Mouse (Mus musculus) c-Kit-positive CD71-positive TER-119-positive erythroid progenitor cells, embryonic 14.5 days (primary cell): Measurements from ENCODE around the gene Aplp2.

Experiments used
- DNase-seq: peaks from one replicate; pipeline ENCODE4 v3.0.0-alpha.2; 2013; ENCODE audit warnings: low spot score

Gene Aplp2

DNA sequence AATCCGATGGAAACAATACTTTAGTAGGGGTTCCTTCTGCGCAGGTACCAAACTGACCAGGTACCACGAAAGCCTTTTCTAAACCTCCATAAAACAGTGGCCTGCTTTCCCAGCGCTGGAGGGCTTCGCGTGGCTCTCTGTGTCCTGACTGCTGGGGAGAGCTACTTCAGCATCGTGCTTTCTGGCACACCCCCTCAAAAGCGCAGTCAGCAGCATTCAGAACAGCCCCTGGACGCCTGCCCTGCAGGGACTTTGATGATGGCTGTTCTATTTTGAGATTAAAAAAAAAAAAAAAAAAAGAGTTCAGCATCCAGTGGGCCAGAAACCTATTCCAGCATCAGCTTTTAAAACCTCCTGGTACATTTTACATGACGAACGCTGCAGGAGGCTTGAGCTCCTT is 14.2 kb upstream of the Aplp2 start:
- DNase-seq, result no peak

DNA sequence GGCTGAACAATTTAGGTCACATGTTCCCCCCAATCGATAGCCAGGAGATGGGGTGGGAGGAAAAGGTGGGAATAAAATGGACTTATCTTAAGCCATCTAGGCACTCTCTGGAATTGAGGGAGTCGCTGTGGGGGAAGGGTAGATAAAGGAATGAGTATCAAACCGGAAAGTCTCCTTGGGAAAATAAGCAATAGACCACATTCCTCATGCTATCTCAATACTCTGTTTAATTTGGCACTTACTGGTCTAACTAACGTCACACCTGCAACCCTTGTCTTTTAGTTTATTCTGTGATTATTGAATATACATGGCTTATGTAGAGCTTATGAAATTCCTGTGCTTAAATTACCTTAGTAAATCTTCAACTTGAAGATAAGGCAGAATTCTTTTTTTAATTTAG is 11.9 kb upstream of the Aplp2 start:
- no peak for DNase-seq

DNA sequence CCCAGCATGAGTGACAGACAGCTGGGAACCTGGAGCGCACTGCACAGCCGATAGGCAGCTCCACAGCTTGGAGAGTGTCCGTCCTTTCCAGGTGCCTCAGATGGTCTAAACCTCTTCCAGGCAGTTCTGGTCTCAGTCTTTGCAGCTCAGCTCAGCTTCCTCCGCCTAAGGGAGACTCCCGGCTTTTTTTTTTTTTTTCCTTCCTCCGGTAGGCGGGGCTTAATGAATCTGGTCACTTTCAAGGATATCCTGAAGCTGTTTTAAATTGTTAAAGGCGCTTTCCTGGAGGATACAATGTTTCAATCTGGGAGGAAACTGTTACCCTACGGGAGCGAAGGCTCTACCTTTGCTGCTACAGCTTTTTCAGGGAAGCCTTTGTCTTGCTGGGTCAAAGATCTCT is 9.6 kb upstream of the Aplp2 start:
- DNase-seq, result no peak

DNA sequence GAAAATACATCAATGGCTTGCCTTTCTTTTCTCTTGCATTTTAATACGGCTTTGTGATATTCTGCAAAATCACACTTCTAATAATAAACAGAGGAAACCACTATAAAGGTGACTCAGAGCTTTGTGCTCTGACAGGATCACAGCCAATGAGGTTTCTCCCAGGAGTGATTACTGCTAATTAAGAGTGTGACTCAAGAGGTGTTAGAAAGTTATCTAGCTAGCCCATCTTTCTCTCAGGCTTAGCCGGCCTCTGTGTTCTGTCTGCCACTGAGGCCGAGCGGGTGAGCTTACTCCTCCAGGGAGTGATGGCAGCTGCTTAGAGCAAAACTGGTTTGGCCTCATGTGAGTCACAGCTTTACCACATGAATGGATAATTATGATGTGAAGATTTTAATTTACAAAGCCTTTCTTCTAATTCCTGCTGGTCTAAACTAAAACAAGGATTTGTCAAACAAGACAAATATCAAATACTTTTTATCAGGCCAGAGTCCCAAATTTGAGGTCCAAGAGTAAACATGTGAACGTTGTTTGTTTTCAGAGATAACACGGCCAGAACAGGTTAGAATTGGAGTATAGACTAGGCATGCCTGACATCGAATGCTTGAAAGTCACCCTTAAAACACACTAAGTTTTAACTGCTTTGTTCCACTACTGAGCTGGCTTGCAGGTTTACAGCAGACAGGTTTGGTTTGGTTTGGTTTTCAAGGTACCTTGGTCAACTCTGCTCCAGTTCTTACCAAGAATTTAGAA is 6.2 kb upstream of the Aplp2 start:
- DNase-seq, result no peak

DNA sequence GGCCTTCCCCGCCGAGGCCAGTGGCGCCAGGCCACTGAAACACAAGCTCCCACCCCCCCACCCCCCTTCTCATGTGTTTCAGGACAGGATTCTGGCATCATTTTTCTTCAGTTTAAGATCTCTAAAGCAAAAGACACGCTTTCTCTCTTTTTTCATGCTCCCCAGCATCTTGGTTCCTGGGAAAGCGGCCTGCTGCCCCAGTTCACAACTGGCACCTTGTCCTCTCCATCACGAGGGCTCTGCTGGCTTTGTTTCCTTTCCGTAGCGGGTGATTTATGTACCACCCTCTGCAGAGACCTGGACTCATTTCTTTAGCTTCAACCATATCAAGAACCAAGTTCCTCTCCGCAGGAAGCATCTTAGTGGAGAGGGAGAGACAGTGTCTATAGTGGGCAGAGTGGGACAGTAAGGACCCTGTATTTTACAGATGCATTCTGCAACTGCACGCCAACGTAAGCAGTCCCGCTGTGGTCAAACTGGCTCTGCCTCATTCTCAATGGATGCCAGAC is 939 bp upstream of the Aplp2 start:
- no peak for DNase-seq

DNA sequence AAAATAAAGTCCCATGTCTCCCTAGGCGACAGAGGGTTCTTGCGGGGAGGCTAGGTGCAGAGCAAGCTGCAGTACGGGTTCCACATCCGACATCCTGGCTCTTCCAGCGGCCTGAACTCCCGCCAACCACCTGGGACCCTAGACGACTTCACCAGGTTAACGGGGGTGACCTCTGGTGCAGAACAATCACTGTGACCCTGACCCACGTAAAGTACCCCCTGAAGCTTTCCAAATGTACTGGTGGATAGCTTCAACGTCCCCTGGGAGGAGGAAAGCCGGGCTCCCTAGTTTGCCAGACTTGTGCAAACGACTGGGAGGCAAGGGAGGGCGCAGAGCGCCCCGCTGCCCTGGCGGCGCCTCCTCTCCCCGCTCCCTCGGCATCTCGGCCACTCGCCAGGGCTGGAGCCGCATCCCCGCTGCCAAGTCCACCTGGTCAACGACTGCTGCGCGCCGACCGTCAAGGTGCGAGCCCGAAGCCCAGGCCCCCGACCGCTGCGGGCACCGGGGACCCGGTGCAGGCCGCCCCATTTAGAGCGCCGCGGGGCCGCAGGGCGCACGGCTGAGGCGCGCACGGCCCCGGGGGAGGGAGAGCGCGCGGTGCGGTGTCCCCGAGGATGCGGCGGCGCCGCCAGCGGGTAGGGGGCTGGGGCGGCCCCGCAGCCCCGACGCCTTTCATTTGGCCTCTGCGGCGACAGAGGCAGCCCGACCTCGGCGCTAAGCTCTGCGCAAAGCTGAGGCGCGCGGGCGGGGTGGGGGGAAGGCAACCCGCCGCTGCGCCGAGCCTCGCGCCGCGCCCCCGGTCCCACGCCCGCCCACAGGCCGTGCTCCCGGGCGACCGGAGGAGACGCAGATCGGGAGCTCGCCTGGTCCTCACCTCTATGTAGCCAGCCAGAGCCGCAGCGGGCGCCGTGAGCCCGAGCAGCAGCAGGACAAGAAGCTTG is 596 bp downstream of the Aplp2 start:
- peak; percentile 40 for DNase-seq

DNA sequence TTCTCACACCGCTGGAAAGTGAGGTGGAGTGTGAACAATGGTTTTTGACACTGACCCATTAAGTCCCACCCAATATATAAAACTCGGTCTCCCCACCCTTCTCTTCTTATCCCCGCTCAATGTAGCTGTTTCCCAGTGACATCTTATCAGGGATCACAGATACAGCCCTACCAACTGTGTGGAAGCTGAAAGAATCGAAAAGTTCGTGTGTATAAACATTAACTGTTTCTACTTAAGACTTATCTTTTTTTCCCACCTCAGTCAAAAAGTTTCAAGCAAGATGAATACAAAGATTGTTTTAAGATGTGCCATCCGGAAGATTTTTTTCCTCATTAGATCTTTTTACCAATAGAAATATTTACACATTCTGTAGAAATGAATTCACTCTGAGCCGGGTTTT is 1.5 kb downstream of the Aplp2 start:
- peak; percentile 53 for DNase-seq

DNA sequence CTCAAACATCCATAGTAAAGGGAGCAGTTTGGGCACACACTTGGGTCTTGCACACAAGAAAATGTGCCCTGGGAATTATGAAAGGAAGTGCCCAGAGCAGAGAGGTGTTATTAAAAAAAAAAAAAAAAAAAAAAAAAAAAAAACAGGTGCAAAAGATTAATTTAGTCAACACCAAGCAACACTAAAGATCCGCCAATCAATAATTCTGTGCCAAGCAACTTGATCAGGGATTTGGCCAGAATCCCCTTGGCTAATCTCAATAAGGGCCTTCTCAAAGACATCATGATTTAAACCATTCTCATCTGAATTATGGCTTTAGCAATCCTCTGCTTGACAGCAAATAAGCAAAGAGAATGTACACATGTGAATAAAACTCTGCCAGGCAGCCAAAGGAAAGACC is 2.1 kb downstream of the Aplp2 start:
- DNase-seq, result no peak

DNA sequence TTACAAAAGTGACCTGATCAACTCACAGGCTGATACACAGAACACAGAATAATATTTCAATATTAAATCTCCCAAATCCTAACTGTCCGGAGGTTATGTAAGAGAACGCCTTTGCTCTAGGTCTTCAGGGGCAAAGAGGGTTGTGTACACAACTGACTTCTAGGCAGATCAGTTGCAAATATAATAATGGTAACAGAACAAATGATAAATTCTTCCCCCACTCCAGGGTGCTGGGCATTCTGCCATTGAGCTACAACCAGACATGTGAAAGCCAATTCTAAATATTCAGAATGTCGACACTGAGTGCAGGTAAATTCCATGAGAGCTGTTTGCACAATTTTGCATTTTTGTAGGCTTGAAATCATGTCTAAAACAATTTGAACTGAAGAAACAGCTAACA is 3.9 kb downstream of the Aplp2 start:
- no peak for DNase-seq

DNA sequence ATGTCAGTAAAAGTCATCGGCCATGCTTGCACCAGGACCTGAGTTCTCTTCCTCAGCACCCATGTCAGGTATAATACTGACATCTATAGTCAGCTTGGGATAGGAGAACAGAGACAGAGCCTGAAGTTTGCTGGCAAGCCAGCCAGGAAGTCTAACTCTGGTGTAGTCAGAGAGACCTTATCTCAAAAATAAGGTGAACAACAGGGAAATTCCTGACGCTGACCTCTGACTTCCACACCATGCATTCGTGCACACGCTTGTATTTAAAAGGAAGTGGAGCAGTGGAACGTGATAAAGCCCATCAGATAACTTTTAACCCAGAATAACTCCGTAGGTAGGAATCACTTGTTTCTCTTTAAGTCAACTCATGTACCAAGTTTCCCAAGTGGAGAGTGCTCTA is 6.9 kb downstream of the Aplp2 start:
- no peak for DNase-seq

DNA sequence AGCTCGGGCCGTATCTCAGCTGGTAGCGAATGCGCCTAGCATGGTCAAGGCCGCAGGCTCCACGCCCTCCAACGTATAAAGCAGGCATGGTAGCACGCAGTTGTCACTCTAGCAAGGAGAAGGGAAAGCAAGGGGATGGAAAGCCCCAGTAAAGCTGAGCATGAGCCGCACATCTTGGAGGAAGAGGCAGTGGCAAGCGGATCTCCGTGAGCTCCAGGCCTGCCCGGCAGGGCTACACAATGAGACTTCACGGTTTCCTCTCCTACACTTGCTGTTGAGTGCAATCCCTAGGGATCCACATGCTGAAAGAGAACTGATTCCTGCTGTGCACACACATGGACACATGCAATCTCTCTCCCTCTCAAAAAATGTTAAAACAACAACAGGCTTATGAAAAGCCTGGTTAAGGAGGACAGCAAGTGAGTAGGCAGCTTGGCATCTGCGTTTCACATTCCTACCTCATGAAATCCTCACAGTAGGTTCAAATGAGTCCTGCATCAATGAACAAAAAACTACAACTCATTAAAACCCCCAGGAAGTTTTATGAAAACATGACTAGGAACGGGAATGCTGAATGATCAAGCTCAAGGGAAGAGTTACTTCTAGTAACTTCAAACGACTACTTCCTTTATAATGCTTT is 7.9 kb downstream of the Aplp2 start:
- DNase-seq, result no peak

DNA sequence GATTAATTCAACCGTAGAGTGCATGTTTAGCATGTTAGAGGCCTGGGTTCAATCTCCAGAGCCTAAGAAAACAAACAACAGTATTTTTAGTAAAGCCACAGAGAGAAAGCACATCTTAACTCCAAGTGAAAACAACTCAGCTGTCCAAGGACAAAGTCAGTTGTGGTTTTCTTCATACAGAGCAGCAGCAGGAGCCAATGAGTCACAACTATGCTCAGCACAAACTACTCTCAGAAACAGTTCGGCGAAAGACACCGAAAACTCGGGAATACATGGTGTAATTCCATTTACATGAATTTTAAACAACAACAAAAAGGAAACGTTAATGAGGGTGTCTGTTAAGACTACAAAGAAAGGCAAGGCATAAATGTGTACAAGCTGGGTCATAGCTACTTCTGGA is 8.5 kb downstream of the Aplp2 start:
- DNase-seq, result no peak

DNA sequence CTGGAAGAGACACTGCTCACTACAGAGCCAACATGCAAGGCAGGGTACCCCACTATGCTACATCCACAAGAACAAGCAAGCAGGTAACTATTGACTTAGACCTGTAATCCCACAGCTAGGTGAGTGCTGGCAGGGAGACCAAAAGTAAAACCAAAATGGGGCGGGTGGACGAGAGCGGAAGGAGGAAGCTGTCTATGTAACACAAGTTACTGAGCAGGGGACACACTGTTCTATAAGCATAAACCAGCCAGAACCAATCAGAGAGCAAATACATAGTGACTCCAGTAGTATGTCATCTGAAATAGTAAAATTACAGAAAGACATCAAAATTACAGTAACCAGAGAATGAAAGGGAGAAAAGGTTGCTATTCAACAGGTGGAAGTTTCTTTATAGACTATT is 13.0 kb downstream of the Aplp2 start:
- no peak for DNase-seq

DNA sequence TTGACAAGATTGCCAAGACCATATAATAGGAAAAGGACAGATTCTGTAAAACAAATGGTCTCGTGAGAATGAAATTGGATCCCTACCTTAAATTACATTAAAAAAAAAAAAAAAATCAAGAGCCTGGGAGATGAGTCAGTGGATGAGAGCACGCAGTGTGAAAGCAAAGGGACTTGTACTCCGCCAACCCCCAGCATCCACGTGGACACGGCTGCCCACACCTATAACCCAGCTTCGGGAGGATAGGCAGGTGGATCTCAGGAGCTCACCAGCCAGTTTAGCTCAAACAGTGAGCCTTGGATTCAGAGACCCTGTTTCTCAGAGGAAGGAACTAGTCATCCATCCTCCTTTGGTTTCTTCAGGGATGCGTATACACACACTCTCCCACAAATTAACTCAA is 13.8 kb downstream of the Aplp2 start:
- DNase-seq, result no peak

DNA sequence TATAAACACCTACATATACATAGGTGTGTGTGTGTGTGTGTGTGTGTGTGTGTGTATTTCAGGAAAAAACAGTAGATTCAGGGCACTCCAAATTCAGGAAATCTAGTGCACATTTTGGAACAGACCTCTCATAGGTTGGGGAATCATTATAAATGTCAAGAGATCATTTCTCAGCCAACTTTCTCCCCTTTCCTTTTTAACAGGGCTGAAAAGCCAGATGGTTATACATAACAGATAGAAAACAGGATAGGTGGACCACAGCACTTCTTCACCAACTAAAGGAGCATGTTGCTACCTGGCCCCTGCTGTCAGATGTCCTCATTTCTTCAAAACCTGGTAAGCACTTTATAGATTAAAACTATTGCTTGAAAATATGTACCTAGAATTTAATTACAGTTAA is 14.9 kb downstream of the Aplp2 start:
- no peak for DNase-seq

DNA sequence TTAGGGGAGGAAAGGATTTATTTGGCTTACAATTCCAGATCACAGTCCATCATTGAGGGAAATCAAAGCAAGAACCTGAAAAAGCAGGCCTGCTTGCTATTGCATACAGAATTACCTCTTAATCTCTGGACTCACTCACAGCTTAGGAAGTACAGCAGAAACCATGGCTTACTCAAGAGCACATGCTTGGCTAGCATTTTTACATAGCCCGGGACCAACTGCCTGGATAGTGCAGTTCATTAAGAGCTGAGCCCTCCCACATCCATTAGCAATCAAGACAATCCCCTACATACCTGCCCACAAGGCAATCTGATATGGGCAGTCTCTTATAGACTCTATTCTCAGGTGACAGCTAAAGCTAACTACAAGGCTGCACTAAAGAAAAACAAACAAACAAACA is 16.0 kb downstream of the Aplp2 start:
- DNase-seq, result no peak

DNA sequence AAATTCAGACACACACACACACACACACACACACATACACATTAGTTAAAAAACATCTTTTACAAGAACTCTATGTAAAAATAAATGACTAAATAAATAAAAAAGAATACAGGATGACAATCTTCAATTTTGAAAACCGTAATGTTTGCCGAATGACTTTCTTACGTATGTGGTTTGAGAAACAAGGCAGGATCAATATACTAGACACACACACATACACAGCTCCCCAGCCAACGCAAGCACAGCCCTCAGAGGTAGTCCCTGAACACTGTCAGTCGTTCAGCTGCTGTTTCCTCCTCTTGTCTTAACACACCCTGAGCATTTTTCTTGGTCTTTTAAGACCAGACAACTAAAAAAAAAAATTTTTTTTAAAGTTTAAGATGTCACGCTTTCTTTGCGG is 19.2 kb downstream of the Aplp2 start:
- no peak for DNase-seq

DNA sequence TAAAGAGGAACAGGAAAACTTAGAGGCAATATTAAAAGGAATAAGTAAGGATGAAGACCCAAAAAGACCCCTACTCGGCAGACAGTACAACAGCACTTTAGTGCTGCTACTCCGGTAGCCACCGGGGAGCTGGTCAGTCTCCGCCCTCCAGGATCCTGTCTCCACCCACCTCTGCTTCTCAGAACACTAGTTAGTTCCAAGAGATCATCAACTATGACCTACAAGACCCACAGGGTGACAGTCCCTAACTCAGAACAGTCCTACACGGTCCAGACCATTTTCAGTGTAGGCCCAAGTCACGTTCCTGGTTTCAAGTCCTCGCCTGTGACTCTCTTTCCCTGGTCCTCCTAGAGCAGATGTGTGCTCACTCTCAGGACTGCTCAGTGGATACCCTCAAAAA is 20.1 kb downstream of the Aplp2 start:
- DNase-seq, result no peak

DNA sequence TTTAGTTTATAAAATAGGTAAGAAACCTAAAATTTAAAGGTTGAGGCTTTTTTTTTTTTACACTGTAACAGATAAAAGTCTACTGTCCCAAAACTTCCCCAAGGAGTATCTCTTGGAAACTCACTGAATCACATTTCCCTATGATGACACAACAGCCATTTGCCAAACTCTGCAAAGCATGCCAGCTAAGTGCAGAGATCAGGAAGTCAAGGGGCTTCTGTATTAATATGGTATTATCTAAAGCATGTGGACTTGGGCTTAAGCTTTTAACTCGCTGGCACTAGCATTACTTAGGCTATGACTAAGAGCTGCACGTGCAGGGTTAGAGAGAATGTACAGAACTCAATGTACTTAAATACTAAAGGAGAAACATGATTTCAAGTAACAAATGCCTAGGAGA is 22.4 kb downstream of the Aplp2 start:
- no peak for DNase-seq

DNA sequence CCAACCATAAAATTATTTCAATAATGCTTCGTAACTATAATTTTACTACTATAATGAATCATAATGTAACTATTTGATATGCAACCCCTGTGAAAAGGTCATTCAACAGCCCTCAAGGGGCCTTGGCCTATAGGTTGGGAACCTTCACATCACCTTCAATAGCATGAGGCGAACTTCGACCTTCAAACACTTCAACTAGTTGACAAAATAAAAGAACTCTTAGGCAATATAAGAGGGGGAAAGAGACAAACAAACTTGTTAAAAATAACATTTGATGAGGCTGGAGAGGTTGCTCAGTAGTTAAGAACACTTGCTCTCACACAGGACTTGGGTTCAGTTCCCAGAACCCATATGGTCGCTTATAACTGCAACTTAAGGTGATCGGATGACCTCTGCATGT is 27.2 kb downstream of the Aplp2 start:
- no peak for DNase-seq

DNA sequence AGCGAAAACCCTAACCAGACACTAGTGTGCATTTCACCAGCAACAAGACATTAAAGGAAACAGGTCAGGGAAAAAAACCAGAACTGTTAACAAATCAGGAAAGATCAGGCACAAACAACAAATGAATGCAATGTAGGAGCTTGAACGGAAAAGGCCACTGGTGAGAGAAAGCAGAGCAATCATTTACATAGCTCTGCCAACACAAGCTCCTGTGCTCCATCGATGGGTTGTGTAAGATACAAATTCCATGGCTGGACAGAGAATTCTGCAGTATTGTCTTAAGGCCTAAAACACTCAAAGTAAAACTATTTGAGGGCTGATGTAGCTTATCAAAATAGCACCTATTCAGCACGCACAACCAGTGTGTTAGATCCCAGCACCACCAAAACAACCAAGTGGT is 28.6 kb downstream of the Aplp2 start:
- DNase-seq, result no peak

DNA sequence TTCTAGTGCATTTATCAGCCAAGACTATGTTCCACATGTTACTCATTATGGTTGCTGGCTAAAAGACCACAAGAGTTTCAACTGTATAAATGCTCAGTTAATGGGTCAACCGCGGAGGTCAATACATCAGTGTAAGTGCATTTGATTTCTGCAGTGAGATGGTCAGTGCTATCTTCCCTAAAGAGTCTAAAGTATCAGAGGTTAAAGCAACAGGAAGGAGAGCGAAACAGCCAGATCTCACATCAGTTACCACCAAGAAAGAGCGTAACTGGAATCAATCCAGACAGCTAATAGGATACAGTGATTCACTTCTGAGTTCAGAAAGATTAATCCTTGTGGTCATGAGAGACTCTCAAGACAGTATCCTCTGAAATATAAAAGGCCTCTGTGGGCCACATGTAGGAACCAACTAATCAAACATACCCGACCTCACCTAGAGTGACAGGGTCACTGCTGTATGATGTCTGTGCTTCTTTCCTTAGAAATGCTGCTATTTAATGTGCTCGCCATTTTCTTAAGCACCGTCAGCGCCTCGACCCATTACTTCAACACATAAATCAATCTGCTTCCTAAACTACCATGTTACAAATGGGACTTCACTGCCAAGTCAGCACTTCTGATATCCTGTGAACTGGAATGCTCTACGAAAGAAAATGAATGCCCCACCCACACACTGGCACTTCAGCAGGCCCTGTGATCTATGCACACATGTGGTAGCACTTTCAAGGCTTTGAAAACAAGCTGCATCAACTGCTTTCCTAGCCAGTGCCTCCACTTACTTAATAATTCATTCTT is 30.1 kb downstream of the Aplp2 start:
- no peak for DNase-seq
